14 mouse cellular contexts compared by ENCODE assay signal in genomic region chr8:124429417-124429816, GRCm38 (mm10). TPM values are rescaled to one million over a fixed set of nuclear protein-coding genes. Genes with fewer than 3 reads are reported as not detected.
DNase-seq lines count a peak whose midpoint lies in the region; ATAC-seq lines count a peak whose summit lies in the region.
"Had no signal": no experiment of that assay in that cellular context is flagged by ENCODE, and none has a peak within 500 bp of the region (broad histone marks: within the 10 kb centered on the region; RNA-seq: fewer than 3 reads in every experiment).

No protein-coding gene starts in this region.

- intact Hi-C loops in heart, postnatal 25 days (cut with DNase I) = no loop called here

- peak overlapping the region; percentile 62 for H3K27ac ChIP-seq in heart, embryonic 10.5 days
- H3K27ac ChIP-seq: lung, embryonic 15.5 days; stomach, embryonic 15.5 days had no signal

- 40% methylated on average over 6 of the region's 6 CpGs for WGBS in heart, embryonic 10.5 days

- ATAC-seq in erythroblast, adult 5-6 weeks (replicated peaks; ENCODE audit: low FRiP score, poor library complexity, severe bottlenecking) = no peak

- peaks cover 45% of the 10 kb centered on the region for H3K4me1 ChIP-seq in heart, embryonic 10.5 days

- H3K9me3 ChIP-seq in heart, embryonic 10.5 days = no peaks in the 10 kb centered on the region
- H3K9me3 ChIP-seq: lung, embryonic 15.5 days; stomach, embryonic 15.5 days had no signal

- no peak for DNase-seq in heart, embryonic 10.5 days (ENCODE audit: low spot score)
- DNase-seq in heart, postnatal 25 days (ENCODE audit: low spot score) = no peak
- peak; percentile 23 for DNase-seq in lung, postnatal 10 days
- no peak for DNase-seq in lung, postnatal 14 days
- DNase-seq in cerebellum, adult 18-20 months = peak; percentile 89 to 91
- peak; percentile 51 to 66 for DNase-seq in layer of hippocampus, postnatal 10 days (ENCODE audit: low spot score in 2 of 2)
- DNase-seq in urinary bladder, adult 18-20 months (ENCODE audit: low spot score in 2 of 2) = no peak
- DNase-seq: adrenal gland, postnatal 36 days; embryo, embryonic 11 days; heart, postnatal 10 days; kidney, adult 9 months had no signal

- peaks cover 32% of the 10 kb centered on the region for H3K27me3 ChIP-seq in heart, embryonic 10.5 days (ENCODE audit: insufficient read depth, poor library complexity, severe bottlenecking)

- 0 out of 2 replicates have a peak overlapping the region, but pooled peaks have one; percentile 8 for H3K4me3 ChIP-seq in heart, embryonic 10.5 days
- H3K4me3 ChIP-seq: lung, embryonic 15.5 days; stomach, embryonic 15.5 days had no signal

- no peaks in the 10 kb centered on the region for H3K36me3 ChIP-seq in heart, embryonic 10.5 days
- H3K36me3 ChIP-seq: lung, embryonic 15.5 days; stomach, embryonic 15.5 days had no signal

RNA-seq across cellular contexts. Expression of gene Pgbd5, which starts 10.0 kb away (rescaled TPM):
- 1.5 and 1.6 TPM in 2 replicates for polyA plus RNA-seq in heart, embryonic 10.5 days (2016; fragmentation: Nextera tagmentation; extraction: Ambion mirVana)
- 1 to 10 TPM; 1.1 to 1.3 TPM for total RNA-seq in heart, postnatal 25 days (2021)
- 100 to 1,000 TPM; 102 to 111 TPM for total RNA-seq in layer of hippocampus, postnatal 10 days (2021)
- total RNA-seq in erythroblast, adult 5-6 weeks (2015; ENCODE audit: low replicate concordance) = not detected in 2 replicates
- total RNA-seq in erythroblast, adult 5-6 weeks (2017; ENCODE audit: low replicate concordance) = not detected in 2 replicates

Comparison
In these comparisons a context has a peak if more than half of its experiments do, and no peak if none do; other contexts are left out.
1. DNase-seq: peak in lung, postnatal 10 days (single experiment), cerebellum, adult 18-20 months (2 of 2) and layer of hippocampus, postnatal 10 days (2 of 2); none in heart, embryonic 10.5 days (single experiment), heart, postnatal 25 days (single experiment), lung, postnatal 14 days (single experiment) and urinary bladder, adult 18-20 months (0 of 2).
2. RNA of gene Pgbd5, which starts 10.0 kb away (total RNA-seq): 102 to 111 TPM in layer of hippocampus, postnatal 10 days; 1.1 to 1.3 TPM in heart, postnatal 25 days and not detected in erythroblast, adult 5-6 weeks; every median in the first group is over 10 times any median in the second.